8 mouse cellular contexts compared by ENCODE assay signal in genomic region chr8:95697128-95697527, GRCm38 (mm10). TPM values are rescaled to one million over a fixed set of nuclear protein-coding genes. Genes with fewer than 3 reads are reported as not detected.
DNase-seq lines count a peak whose midpoint lies in the region; ATAC-seq and TF ChIP-seq lines count a peak whose summit lies in the region.

No protein-coding gene starts in this region.

- no peaks in the 10 kb centered on the region for H3K36me3 ChIP-seq in embryonic facial prominence, embryonic 15.5 days
- H3K36me3 ChIP-seq in heart, embryonic 12.5 days, result no peaks in the 10 kb centered on the region
- no peaks in the 10 kb centered on the region for H3K36me3 ChIP-seq in kidney, postnatal 0 days (ENCODE audit: insufficient read depth, low read length)
- H3K36me3 ChIP-seq in liver, embryonic 13.5 days, result no peaks in the 10 kb centered on the region
- no peaks in the 10 kb centered on the region for H3K36me3 ChIP-seq in neural tube, embryonic 13.5 days
- no peaks in the 10 kb centered on the region for H3K36me3 ChIP-seq in testis, adult 2 months (ENCODE audit: control insufficient read depth, insufficient read depth, low read length)

- H3K9me3 ChIP-seq in embryonic facial prominence, embryonic 15.5 days (replicated peaks), result no peaks in the 10 kb centered on the region
- no peaks in the 10 kb centered on the region for H3K9me3 ChIP-seq in heart, embryonic 12.5 days (replicated peaks)
- H3K9me3 ChIP-seq in kidney, postnatal 0 days (replicated peaks; ENCODE audit: low read length), result no peaks in the 10 kb centered on the region
- H3K9me3 ChIP-seq in liver, embryonic 13.5 days (replicated peaks), result no peaks in the 10 kb centered on the region
- H3K9me3 ChIP-seq in neural tube, embryonic 13.5 days, result no peaks in the 10 kb centered on the region

- TF ChIP-seq POLR2A in testis, adult 2 months (IDR thresholded peaks at IDR 0.05; ENCODE audit: control insufficient read depth, low read depth, low read length), result no peak

- ATAC-seq in embryonic facial prominence, embryonic 15.5 days (ENCODE audit: insufficient number of reproducible peaks, low FRiP score, low TSS enrichment, low read depth), result peak; percentile 51
- ATAC-seq in heart, embryonic 12.5 days (ENCODE audit: insufficient number of reproducible peaks, low FRiP score), result peak; percentile 54; the same call in 1 of the 2 replicates
- peak; percentile 52; the same call in 1 of the 2 replicates for ATAC-seq in kidney, postnatal 0 days (replicated peaks; ENCODE audit: low FRiP score, low read depth)
- no peak for ATAC-seq in liver, embryonic 13.5 days (ENCODE audit: low read depth)
- ATAC-seq in neural tube, embryonic 13.5 days (ENCODE audit: low read depth), result peak; percentile 42; the same call in 1 of the 2 replicates

- peaks cover 54% of the 10 kb centered on the region for H3K27me3 ChIP-seq in embryonic facial prominence, embryonic 15.5 days
- peaks cover 34% of the 10 kb centered on the region for H3K27me3 ChIP-seq in heart, embryonic 12.5 days (replicated peaks)
- 0 out of 2 replicates have a peak, but pooled peaks cover 5% of the 10 kb centered on the region for H3K27me3 ChIP-seq in kidney, postnatal 0 days (ENCODE audit: insufficient read depth, low read length)
- H3K27me3 ChIP-seq in liver, embryonic 13.5 days, result peaks cover 89% of the 10 kb centered on the region
- H3K27me3 ChIP-seq in neural tube, embryonic 13.5 days, result peaks cover 18% of the 10 kb centered on the region
- H3K27me3 ChIP-seq in testis, adult 2 months (ENCODE audit: control insufficient read depth, insufficient read depth, low read length), result no peaks in the 10 kb centered on the region

- H3K9ac ChIP-seq in embryonic facial prominence, embryonic 15.5 days, result no peak overlapping the region
- H3K9ac ChIP-seq in heart, embryonic 12.5 days, result no peak overlapping the region
- H3K9ac ChIP-seq in kidney, postnatal 0 days (ENCODE audit: low read depth, low read length), result no peak overlapping the region
- no peak overlapping the region for H3K9ac ChIP-seq in liver, embryonic 13.5 days
- H3K9ac ChIP-seq in neural tube, embryonic 13.5 days, result peak overlapping the region; percentile 17; the same call in 1 of the 2 replicates

- H3K4me3 ChIP-seq in embryonic facial prominence, embryonic 15.5 days (replicated peaks), result 0 out of 2 replicates have a peak overlapping the region, but pooled peaks have one; percentile 14
- H3K4me3 ChIP-seq in heart, embryonic 12.5 days, result no peak overlapping the region
- H3K4me3 ChIP-seq in kidney, postnatal 0 days (replicated peaks; ENCODE audit: low read depth, low read length), result no peak overlapping the region
- no peak overlapping the region for H3K4me3 ChIP-seq in liver, embryonic 13.5 days (replicated peaks)
- no peak overlapping the region for H3K4me3 ChIP-seq in neural tube, embryonic 13.5 days
- no peak overlapping the region for H3K4me3 ChIP-seq in testis, adult 2 months (ENCODE audit: control insufficient read depth, low read depth, low read length)

- H3K27ac ChIP-seq in embryonic facial prominence, embryonic 15.5 days (replicated peaks), result no peak overlapping the region
- H3K27ac ChIP-seq in heart, embryonic 12.5 days (ENCODE audit: poor library complexity, severe bottlenecking), result no peak overlapping the region
- no peak overlapping the region for H3K27ac ChIP-seq in kidney, postnatal 0 days
- no peak overlapping the region for H3K27ac ChIP-seq in liver, embryonic 13.5 days
- H3K27ac ChIP-seq in neural tube, embryonic 13.5 days (replicated peaks), result no peak overlapping the region
- H3K27ac ChIP-seq in testis, adult 2 months (ENCODE audit: control insufficient read depth, insufficient read depth, low read depth, low read length), result no peak overlapping the region

- H3K4me2 ChIP-seq in embryonic facial prominence, embryonic 15.5 days (replicated peaks), result peak overlapping the region; percentile 42
- peak overlapping the region; percentile 37 for H3K4me2 ChIP-seq in heart, embryonic 12.5 days
- H3K4me2 ChIP-seq in kidney, postnatal 0 days (ENCODE audit: low read length), result no peak overlapping the region
- no peak overlapping the region for H3K4me2 ChIP-seq in liver, embryonic 13.5 days
- H3K4me2 ChIP-seq in neural tube, embryonic 13.5 days, result peak overlapping the region; percentile 37

- DNase-seq in A20 (ENCODE audit: low read depth, low spot score), result peak; percentile 75
- peak; percentile 79 for DNase-seq in adrenal gland, postnatal 25 days
- DNase-seq in kidney, postnatal 0 days (ENCODE audit: low spot score), result peak; percentile 89
- peak; percentile 50 for DNase-seq in liver, embryonic 13.5 days

- WGBS in embryonic facial prominence, embryonic 15.5 days, result 2% methylated on average over 11 of the region's 11 CpGs
- 2% methylated on average over 11 of the region's 11 CpGs for WGBS in heart, embryonic 12.5 days
- 2% methylated on average over 11 of the region's 11 CpGs for WGBS in kidney, postnatal 0 days
- WGBS in liver, embryonic 13.5 days (ENCODE audit: insufficient replicate concordance), result under 1% methylated on average over 11 of the region's 11 CpGs
- 3% methylated on average over 11 of the region's 11 CpGs for WGBS in neural tube, embryonic 13.5 days

- 0 out of 2 replicates have a peak, but pooled peaks cover 5% of the 10 kb centered on the region for H3K4me1 ChIP-seq in embryonic facial prominence, embryonic 15.5 days
- H3K4me1 ChIP-seq in heart, embryonic 12.5 days (replicated peaks), result peaks cover 22% of the 10 kb centered on the region
- no peaks in the 10 kb centered on the region for H3K4me1 ChIP-seq in kidney, postnatal 0 days (replicated peaks; ENCODE audit: insufficient read depth, low read length)
- no peaks in the 10 kb centered on the region for H3K4me1 ChIP-seq in liver, embryonic 13.5 days (replicated peaks)
- peaks cover 59% of the 10 kb centered on the region for H3K4me1 ChIP-seq in neural tube, embryonic 13.5 days (replicated peaks)
- no peaks in the 10 kb centered on the region; the same call in 1 of the 2 replicates for H3K4me1 ChIP-seq in testis, adult 2 months (ENCODE audit: control insufficient read depth, insufficient read depth, low read length)

- peak; percentile 97 for TF ChIP-seq CTCF in kidney, postnatal 0 days (IDR thresholded peaks at IDR 0.05; ENCODE audit: low read depth)
- TF ChIP-seq CTCF in testis, adult 2 months (IDR thresholded peaks at IDR 0.05; ENCODE audit: control insufficient read depth, insufficient read depth, insufficient replicate concordance, low read depth, low read length), result peak; percentile 89

RNA-seq across cellular contexts. Expression of gene Setd6, which starts 18.6 kb away (rescaled TPM):
- 30.1 and 43.2 TPM in 2 replicates for total RNA-seq in adrenal gland, postnatal 25 days (2021)
- polyA plus RNA-seq in embryonic facial prominence, embryonic 15.5 days (2015; fragmentation: Nextera tagmentation; extraction: Ambion mirVana), result 18.0 and 22.5 TPM in 2 replicates
- 18.7 and 20.3 TPM in 2 replicates for polyA plus RNA-seq in heart, embryonic 12.5 days (2016; fragmentation: Nextera tagmentation; extraction: Ambion mirVana)
- polyA plus RNA-seq in kidney, postnatal 0 days (2015; fragmentation: Nextera tagmentation; extraction: Ambion mirVana), result 15.3 and 16.8 TPM in 2 replicates
- 22.8 and 23.1 TPM in 2 replicates for polyA plus RNA-seq in liver, embryonic 13.5 days (2015; fragmentation: Nextera tagmentation; extraction: Ambion mirVana)
- polyA plus RNA-seq in neural tube, embryonic 13.5 days (2015; fragmentation: Nextera tagmentation; extraction: Ambion mirVana), result 20.1 and 24.3 TPM in 2 replicates
- polyA plus RNA-seq in testis, adult 2 months (2012; rRNA removed), result 4.5 and 4.7 TPM in 2 replicates

RNA-seq across cellular contexts. Expression of gene Ndrg4, which starts 20.3 kb away (rescaled TPM):
- 15.4 and 22.5 TPM in 2 replicates for total RNA-seq in adrenal gland, postnatal 25 days (2021)
- polyA plus RNA-seq in embryonic facial prominence, embryonic 15.5 days (2015; fragmentation: Nextera tagmentation; extraction: Ambion mirVana), result 27.5 and 28.7 TPM in 2 replicates
- 307 and 309 TPM in 2 replicates for polyA plus RNA-seq in heart, embryonic 12.5 days (2016; fragmentation: Nextera tagmentation; extraction: Ambion mirVana)
- polyA plus RNA-seq in kidney, postnatal 0 days (2015; fragmentation: Nextera tagmentation; extraction: Ambion mirVana), result 22.0 and 22.2 TPM in 2 replicates
- polyA plus RNA-seq in liver, embryonic 13.5 days (2015; fragmentation: Nextera tagmentation; extraction: Ambion mirVana), result 1.6 and 1.7 TPM in 2 replicates
- polyA plus RNA-seq in neural tube, embryonic 13.5 days (2015; fragmentation: Nextera tagmentation; extraction: Ambion mirVana), result 244 and 275 TPM in 2 replicates
- polyA plus RNA-seq in testis, adult 2 months (2012; rRNA removed), result 23.7 and 26.2 TPM in 2 replicates

Comparison
In these comparisons a context has a peak if more than half of its experiments do, and no peak if none do; other contexts are left out.
1. H3K4me2 ChIP-seq: peak in embryonic facial prominence, embryonic 15.5 days (single experiment), heart, embryonic 12.5 days (single experiment) and neural tube, embryonic 13.5 days (single experiment); none in kidney, postnatal 0 days (single experiment) and liver, embryonic 13.5 days (single experiment).
2. Peak in every context shown above with its lines, with median percentiles within 50 percentile points of each other: DNase-seq.